Mouse (Mus musculus): ENCODE data around the gene Asb13.

DNA sequence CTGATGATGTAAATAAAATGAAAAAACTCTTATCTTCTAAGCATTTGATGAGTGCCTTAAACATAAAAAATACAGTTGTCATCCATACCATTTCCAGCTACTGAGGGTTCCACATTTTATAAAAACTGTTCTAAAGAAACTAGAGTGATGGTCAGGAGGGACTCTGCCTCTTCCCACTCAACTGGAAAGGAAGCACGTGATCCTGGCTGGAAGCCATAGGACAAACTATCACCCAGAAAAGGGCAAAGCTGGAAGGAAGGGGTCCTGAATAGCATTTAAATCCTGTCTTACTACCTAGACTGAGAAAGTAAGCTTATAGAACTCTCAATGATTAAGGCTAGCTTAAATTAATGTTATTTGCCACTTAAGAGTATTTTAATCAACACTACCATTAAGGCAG, 39.5 kb upstream of the Asb13 start:
- TF ChIP-seq CTCF (IDR thresholded peaks at IDR 0.05; ENCODE audit: extremely low read depth, insufficient read depth, low read length) (no peak), POLR2A (IDR thresholded peaks at IDR 0.05; ENCODE audit: extremely low read depth, insufficient read depth, low read length) (no peak)
